Mouse (Mus musculus) spleen, adult 12 weeks (tissue): ENCODE results near the gene Ntf5.

Experiments
- DNase-seq: peaks from one replicate; pipeline ENCODE4 v3.0.0; 2022; ENCODE audit warnings: low spot score

Gene Ntf5

DNA sequence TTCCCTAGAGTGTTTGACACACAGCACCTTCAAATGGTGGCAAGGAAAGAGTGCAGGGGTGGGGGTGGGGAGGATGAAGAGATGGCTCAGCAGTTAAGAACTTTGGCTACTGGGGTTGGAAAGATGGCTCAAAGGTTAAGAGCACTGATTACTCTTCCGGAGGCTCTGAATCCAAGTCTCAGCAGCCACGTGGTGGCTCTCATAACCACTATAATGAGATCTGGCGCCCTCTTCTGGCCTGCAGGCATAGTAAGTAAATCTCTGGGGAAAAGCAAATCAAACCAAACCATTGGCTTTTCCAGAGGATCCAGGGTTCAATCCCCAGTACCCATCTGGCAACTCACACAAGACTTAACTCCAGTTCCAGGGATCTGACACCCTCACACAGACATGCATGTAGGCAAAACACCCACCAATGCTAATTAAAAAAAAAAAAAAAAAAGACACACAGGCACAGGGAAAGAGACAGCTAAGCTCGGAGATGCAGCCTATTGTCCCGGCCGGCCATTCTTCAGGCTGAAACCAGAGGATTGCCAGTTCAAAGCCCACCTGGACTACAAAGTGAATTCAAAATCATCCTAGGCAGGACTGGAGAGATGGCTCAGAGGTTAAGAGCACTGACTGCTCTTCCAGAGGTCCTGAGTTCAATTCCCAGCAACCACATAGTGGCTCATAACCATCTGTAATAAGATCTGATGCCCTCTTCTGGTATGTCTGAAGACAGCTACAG, 9.8 kb upstream of the Ntf5 start:
- peak; percentile 36 for DNase-seq

DNA sequence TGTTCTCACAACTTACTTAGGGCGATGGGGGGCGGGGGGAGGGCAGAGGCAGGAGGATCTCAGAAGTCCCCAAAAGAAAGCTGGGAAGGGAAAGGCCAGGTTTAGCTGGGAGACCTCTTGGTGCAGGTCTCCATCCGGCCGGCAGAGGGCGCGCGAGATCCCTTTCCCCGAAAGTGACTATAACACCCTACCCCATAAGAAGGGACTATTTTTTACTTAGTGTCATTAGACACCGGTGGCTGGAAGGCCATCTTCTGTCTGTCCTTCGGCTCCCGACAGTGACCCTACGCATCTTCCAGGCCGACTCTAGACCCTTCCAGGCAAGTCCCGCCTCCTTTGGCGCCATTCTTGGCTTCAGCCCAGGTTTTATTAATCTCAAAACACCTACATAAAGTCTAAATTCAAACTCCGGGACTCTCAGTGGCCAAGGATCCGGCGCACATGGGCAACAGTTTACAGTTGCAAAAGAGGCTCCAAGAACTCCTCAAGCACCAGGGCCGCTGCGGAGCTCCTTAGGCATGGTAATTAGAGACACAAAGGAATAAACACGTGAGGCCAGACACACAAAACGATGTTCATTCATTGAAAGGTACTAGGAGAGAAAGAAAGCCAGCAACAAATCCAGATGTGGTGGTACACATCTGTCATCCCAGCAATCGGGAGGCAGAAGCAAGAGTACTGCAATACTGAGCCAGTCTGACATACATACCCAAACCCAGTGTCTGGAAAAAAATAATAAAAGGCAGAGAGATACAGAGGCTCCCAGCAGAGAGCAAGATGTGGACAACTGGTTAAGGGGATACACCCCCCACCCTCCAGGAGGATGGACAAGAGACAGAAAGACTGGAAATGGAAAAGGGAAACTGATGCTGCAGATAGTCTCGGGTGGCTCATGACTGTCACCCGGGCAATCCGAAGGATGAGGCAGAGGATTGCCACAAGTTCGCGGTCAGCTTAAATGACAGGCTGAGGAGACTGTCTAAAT, 8.1 kb upstream of the Ntf5 start, which contains the start of gene Kcna7:
Gene Kcna7 (plus strand): TSS at position 563 of the 985 bp plus-strand sequence.
- peak; percentile 50 for DNase-seq

DNA sequence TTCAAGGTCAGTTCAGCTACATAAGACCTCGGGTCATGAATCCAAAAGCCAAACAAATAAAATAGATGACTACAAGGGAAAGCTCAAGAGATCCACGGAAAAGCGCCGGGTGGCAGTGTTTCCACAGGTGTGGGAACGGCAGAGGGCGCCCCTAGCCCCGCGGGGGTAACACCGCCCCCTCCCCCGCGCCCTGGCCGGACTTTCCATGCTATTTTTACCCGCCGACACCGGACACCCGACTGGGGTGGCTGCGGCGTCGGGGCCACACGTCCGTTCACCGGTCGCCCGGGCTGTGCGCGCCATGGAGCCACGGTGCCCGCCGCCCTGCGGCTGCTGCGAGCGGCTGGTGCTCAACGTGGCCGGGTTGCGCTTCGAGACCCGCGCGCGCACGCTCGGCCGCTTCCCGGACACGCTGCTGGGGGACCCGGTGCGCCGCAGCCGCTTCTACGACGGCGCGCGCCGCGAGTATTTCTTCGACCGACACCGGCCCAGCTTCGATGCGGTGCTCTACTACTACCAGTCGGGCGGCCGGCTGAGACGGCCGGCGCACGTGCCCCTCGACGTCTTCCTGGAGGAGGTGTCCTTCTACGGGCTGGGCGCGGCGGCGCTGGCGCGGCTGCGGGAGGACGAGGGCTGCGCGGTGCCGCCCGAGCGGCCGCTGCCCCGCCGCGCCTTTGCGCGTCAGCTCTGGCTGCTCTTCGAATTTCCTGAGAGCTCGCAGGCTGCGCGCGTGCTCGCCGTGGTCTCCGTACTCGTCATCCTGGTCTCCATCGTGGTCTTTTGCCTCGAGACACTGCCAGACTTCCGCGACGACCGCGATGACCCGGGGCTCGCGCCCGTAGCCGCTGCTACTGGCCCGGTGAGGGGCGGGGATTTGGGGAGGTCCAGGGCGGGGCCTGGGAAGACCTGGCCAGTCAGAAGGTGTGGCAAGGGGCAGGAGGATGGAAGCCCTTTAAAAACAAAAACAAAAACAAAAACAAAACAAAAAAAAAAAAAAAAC, 7.0 kb upstream of the Ntf5 start:
- DNase-seq, result no peak

GRCm38 (mm10) chr7:45407836-45408235, 5.7 kb upstream of the Ntf5 start:
- DNase-seq, result no peak

DNA sequence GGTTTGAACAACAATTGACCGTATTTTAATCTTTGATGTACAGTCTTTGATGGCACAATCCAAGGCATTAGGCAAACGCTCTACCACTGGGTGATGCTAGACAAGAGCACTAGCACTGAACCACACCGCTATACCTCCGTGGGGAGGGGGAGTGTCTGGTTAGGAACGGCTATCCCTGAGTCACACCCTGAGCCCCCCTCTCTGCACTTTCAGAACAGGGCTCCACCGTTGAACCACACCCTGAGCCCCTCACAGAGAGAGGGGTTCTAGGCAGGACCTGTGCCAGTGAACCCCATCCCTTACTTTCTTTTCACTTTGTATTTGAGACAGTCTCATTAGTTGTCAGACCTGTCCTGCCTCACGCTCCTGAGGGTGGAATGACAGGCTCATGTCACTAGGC, 5.1 kb upstream of the Ntf5 start:
- DNase-seq, result no peak

DNA sequence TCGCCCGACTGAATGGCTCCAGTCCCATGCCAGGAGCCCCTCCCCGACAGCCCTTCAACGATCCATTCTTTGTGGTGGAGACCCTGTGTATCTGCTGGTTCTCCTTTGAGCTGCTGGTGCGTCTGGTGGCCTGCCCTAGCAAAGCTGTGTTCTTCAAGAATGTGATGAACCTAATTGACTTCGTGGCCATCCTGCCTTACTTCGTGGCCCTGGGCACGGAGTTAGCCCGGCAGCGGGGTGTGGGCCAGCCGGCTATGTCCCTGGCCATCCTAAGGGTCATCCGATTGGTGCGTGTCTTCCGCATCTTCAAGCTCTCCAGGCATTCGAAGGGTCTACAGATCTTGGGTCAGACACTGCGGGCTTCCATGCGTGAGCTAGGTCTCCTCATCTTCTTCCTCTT, 4.5 kb upstream of the Ntf5 start:
- DNase-seq, result no peak

DNA sequence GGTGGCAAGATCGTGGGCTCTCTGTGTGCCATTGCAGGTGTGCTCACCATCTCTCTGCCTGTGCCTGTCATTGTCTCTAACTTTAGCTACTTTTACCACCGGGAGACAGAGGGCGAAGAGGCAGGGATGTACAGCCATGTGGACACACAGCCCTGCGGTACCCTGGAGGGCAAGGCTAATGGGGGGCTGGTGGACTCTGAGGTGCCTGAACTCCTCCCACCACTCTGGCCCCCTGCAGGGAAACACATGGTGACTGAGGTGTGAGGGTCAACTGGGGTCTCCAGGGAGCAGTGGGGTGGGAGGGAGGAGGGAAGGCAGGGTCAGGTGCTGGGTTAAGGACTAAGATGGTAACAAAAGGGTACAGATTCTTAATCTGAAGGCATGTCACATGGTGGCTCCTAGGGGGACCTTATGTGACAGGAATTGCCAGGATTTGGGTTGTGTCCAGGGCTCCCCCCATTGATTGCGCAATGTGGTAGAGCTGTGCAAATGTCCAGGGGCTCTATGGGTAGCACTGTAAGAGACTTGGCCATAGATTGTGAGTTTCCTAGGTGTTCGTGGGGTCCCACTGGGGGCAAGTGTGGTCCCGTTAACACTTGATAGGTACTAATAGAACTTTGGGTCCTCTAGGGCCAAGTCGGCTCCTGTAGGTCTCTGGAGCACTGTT, 3.9 kb upstream of the Ntf5 start:
- no peak for DNase-seq

GRCm38 (mm10) chr7:45412421-45412820, 1.1 kb upstream of the Ntf5 start:
- DNase-seq, result no peak

GRCm38 (mm10) chr7:45413864-45414739, 607 bp downstream of the Ntf5 start:
- no peak for DNase-seq

- DNase-seq, result no peak
Measured at GRCm38 (mm10) chr7:45414740-45415224, 1.3 kb downstream of the Ntf5 start.

DNA sequence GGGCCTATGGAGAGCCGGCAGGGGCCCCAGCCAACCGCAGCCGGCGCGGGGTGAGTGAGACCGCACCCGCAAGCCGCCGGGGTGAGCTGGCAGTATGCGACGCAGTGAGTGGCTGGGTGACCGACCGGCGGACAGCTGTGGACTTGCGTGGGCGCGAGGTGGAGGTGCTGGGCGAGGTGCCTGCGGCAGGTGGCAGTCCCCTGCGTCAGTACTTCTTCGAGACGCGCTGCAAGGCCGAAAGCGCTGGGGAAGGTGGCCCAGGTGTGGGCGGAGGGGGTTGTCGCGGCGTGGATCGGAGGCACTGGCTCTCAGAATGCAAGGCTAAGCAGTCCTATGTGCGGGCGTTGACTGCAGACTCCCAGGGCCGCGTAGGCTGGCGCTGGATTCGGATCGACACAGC, 2.1 kb downstream of the Ntf5 start:
- DNase-seq, result no peak

- DNase-seq, result no peak
Measured at GRCm38 (mm10) chr7:45417962-45418492, 4.5 kb downstream of the Ntf5 start.

DNA sequence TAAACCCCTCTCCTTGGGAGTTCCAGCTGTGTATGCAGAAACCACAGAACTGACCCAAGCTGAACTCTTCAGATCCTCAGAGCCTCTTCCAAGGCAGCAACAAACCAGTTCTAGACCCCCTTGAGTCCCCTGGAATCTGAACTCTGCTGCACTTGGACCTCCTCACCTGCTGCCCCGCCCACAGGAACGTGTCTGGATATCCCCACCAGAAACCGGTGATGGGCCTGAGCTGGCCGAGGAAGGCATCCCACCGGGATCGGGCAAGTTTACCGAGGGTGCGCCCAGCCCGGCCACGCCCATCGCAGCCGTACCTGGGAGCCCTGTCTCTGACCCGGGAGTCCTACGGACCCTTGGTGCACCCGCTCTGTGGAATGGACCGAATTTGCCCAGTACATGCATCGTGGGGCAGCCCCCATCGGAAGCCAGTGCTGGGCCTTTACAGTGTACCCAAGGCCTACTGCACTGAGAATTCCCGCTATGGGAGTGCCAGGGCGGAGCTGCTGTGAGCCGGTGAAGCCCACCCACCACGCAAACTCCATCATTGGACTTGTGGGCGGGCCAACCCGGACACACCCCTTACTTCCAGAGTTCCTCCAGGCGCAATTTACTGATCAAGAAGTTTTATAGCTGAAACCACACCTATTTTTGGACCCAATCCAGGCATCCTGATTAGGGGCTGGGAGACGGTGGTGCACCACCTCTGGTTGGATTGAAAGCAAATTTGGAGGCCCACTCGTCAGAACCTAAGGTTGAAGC, 6.5 kb downstream of the Ntf5 start:
- no peak for DNase-seq

DNA sequence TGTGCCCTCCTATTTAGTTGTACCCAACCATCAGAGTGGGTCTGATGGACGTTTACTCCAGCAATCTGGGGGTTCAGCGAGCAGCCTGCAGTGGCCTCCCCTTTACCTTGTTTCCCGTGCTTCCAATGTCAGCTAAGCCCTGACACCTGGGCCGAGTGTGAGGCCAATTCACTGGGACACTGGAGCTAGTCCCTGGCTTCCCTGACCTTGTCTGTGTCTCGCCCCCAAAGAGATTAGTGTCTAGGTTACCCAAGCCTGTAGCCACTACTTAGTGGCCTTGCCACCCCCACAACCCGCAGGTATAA, 7.1 kb downstream of the Ntf5 start, which contains the start of gene Lhb:
Gene Lhb (plus strand): TSS at position 206 of the 305 bp plus-strand sequence.
- no peak for DNase-seq

- DNase-seq, result no peak
Measured at GRCm38 (mm10) chr7:45421194-45421593, 7.7 kb downstream of the Ntf5 start.

- no peak for DNase-seq
Measured at GRCm38 (mm10) chr7:45426556-45426955, 13.1 kb downstream of the Ntf5 start.

- DNase-seq, result no peak
Measured at GRCm38 (mm10) chr7:45433835-45434202, 20.3 kb downstream of the Ntf5 start.

DNA sequence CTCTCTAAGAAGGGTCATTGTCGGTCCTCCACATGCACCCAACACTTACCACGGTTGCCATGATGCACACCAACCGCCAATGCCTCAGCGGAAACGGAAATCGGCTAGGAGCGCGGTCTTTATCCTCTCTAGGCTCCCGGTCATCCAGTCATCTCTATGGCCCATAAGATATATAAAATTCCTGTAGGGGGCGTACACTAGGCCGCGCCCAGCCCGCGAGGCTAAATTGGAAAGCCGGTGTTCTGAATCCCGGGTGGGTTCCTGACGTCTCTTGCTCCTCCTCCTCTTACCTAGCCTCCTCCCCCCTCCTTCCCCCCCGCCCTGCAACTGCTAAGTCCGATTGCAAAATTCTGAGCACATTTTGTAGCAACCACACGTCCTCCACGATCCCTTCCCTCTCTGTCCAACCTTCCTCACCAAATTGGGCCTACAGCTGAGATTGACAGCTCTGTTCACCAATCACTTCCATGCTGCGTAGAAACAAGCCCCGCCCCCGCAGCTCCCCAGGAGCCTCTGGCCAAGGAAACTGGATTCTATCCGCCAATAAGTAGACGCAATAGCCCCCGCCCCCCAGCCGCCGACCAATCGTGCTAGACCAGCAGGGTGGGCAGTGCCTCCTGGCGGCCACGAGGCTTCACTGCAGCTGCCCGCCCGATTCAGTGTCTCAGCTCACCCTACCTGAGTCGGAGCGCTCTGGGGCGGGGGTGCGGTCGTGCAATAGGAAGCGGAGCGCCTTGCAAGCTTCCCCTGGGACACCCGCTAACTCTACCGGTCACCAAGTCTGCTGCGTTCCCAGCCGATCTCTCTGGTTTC, 20.9 kb downstream of the Ntf5 start, which contains the start of gene Gys1:
Gene Gys1 (plus strand): TSS at position 642 of the 813 bp plus-strand sequence.
- DNase-seq, result peak; percentile 98
